Comparison of ENCODE assay signal across 47 mouse cellular contexts in the genomic region with DNA sequence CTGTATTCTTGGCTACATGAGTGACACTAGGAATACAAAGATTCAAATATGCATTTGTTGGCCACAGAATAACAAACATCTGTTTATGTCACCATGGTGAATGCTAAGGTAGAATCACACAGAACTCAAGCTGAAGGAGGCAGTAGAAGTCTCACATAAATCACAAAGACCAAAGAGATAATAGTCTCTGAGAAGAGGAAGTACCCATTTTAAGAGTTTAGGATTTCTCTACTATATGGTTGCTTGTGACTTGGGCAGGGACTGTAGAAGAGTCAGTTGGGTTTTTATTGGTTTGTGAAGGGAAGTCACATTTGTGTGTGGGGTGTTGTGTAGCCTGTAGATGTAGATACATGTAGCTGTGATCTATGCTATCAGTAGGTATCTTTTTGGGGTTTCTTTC. TPM values are rescaled to one million over a fixed set of nuclear protein-coding genes. Genes with fewer than 3 reads are reported as not detected.
"Had no signal": no experiment of that assay in that cellular context is flagged by ENCODE, and none has a peak within 500 bp of the region (broad histone marks: within the 10 kb centered on the region; RNA-seq: fewer than 3 reads in every experiment).

No protein-coding gene starts in this region.

- H3K27ac ChIP-seq: limb, embryonic 10.5 days; limb, embryonic 12.5 days; limb, embryonic 13.5 days; limb, embryonic 15.5 days; liver, embryonic 12.5 days; liver, embryonic 13.5 days; liver, embryonic 14.5 days; liver, embryonic 15.5 days; lung, embryonic 15.5 days; macrophage; midbrain, embryonic 10.5 days; midbrain, embryonic 12.5 days; midbrain, embryonic 13.5 days; midbrain, embryonic 15.5 days; neural tube, embryonic 12.5 days had no signal

- H3K4me1 ChIP-seq: limb, embryonic 10.5 days; limb, embryonic 12.5 days; limb, embryonic 13.5 days; limb, embryonic 15.5 days; liver, embryonic 12.5 days; liver, embryonic 15.5 days; lung, embryonic 15.5 days; neural tube, embryonic 12.5 days had no signal

- H3K9me3 ChIP-seq: limb, embryonic 10.5 days; limb, embryonic 13.5 days; limb, embryonic 15.5 days; liver, embryonic 12.5 days; liver, embryonic 13.5 days; liver, embryonic 15.5 days; lung, embryonic 15.5 days; midbrain, embryonic 10.5 days; midbrain, embryonic 12.5 days; midbrain, embryonic 13.5 days; midbrain, embryonic 15.5 days; neural tube, embryonic 12.5 days had no signal

- H3K9ac ChIP-seq: limb, embryonic 12.5 days; limb, embryonic 13.5 days; limb, embryonic 15.5 days; liver, embryonic 12.5 days; liver, embryonic 13.5 days; liver, embryonic 14.5 days; liver, embryonic 15.5 days; liver, postnatal 0 days; lung, embryonic 14.5 days; lung, embryonic 15.5 days; midbrain, embryonic 12.5 days; midbrain, embryonic 13.5 days; midbrain, embryonic 15.5 days; neural tube, embryonic 12.5 days had no signal

- H3K27me3 ChIP-seq: limb, embryonic 12.5 days; limb, embryonic 13.5 days; limb, embryonic 15.5 days; liver, embryonic 12.5 days; liver, embryonic 13.5 days; liver, embryonic 15.5 days; lung, embryonic 15.5 days; megakaryocyte, embryonic 14.5 days; midbrain, embryonic 12.5 days; midbrain, embryonic 13.5 days; midbrain, embryonic 15.5 days; neural tube, embryonic 12.5 days had no signal

- H3K36me3 ChIP-seq: limb, embryonic 10.5 days; limb, embryonic 12.5 days; limb, embryonic 13.5 days; limb, embryonic 15.5 days; liver, embryonic 12.5 days; liver, embryonic 13.5 days; liver, embryonic 15.5 days; lung, embryonic 15.5 days; midbrain, embryonic 10.5 days; midbrain, embryonic 12.5 days; midbrain, embryonic 13.5 days; midbrain, embryonic 15.5 days; neural tube, embryonic 12.5 days had no signal

- H3K4me3 ChIP-seq: limb, embryonic 10.5 days; limb, embryonic 12.5 days; limb, embryonic 13.5 days; limb, embryonic 15.5 days; liver, embryonic 12.5 days; liver, embryonic 13.5 days; liver, embryonic 15.5 days; lung, embryonic 15.5 days; midbrain, embryonic 10.5 days; midbrain, embryonic 12.5 days; midbrain, embryonic 13.5 days; midbrain, embryonic 15.5 days; myocyte; neural tube, embryonic 12.5 days had no signal

- DNase-seq: left cerebral cortex, postnatal 4 days; liver, embryonic 13.5 days; liver, postnatal 0 days; lung, adult 18-20 months; lung, adult 2 months; lung, embryonic 14.5 days; lung, postnatal 10 days; lung, postnatal 14 days; lung, postnatal 36 days; lung, postnatal 4 days; midbrain, embryonic 14.5 days had no signal

RNA-seq across cellular contexts. Expression of gene Wdr20rt, which starts 31.6 kb away (rescaled TPM):
- total RNA-seq: left cerebral cortex, adult 8-10 months; left cerebral cortex, postnatal 10 days; left cerebral cortex, postnatal 14 days; left cerebral cortex, postnatal 25 days; left cerebral cortex, postnatal 36 days; left cerebral cortex, postnatal 4 days; liver, adult 2 months; megakaryocyte progenitor cell, adult 5-6 weeks; megakaryocyte, adult 5-6 weeks; megakaryocyte-erythroid progenitor cell, adult 5-6 weeks; midbrain, postnatal 0 days; monocyte, adult 5-6 weeks had no signal
- polyA plus RNA-seq: limb, embryonic 10.5 days; limb, embryonic 11.5 days; limb, embryonic 12.5 days; limb, embryonic 13.5 days; limb, embryonic 14.5 days; limb, embryonic 15.5 days; liver, adult 2 months; liver, embryonic 11.5 days; liver, embryonic 12.5 days; liver, embryonic 13.5 days; liver, embryonic 14.5 days; liver, embryonic 15.5 days; liver, embryonic 16.5 days; liver, postnatal 0 days; lung, adult 2 months; lung, embryonic 14.5 days; lung, embryonic 15.5 days; lung, embryonic 16.5 days; lung, postnatal 0 days; macrophage; midbrain, embryonic 10.5 days; midbrain, embryonic 11.5 days; midbrain, embryonic 12.5 days; midbrain, embryonic 13.5 days; midbrain, embryonic 14.5 days; midbrain, embryonic 15.5 days; midbrain, embryonic 16.5 days; midbrain, postnatal 0 days; myocyte; neural tube, embryonic 11.5 days; neural tube, embryonic 12.5 days had no signal
